Mouse (Mus musculus) liver, embryonic 11.5 days (tissue): ENCODE data around the gene Gm48552. TPM values are rescaled to one million over a fixed set of nuclear protein-coding genes. Genes with fewer than 3 reads are reported as not detected.

ENCODE experiments used
- ATAC-seq: fragments of 200-750 bp; cut with Nextera tagmentation; replicated peaks from 2 replicates; pipeline ENCODE4 v1.8.0; 2017; ENCODE audit warnings: moderate number of reproducible peaks, mild to moderate bottlenecking, moderate TSS enrichment, moderate library complexity; ENCODE audit not compliant: low FRiP score
- DNase-seq: peaks from one replicate; pipeline ENCODE4 v3.0.0-alpha.2; 2017; ENCODE audit warnings: low spot score
- H3K27ac ChIP-seq: fragments of 300-500 bp; sonication (generic); 2 replicates; pipeline ENCODE4 v1.5.1; 2014; ENCODE audit warnings: mild to moderate bottlenecking, low read depth, low read length, control low read depth
- H3K27me3 ChIP-seq: fragments of 300-500 bp; sonication (generic); replicated peaks from 2 replicates; pipeline ENCODE4 v1.6.1; 2014; ENCODE audit warnings: low read length, mixed read lengths; ENCODE audit not compliant: control insufficient read depth, insufficient read depth
- H3K36me3 ChIP-seq: fragments of 300-500 bp; sonication (generic); 2 replicates; pipeline ENCODE4 v1.6.1; 2014; ENCODE audit warnings: mild to moderate bottlenecking, low read length, moderate library complexity, mixed read lengths; ENCODE audit not compliant: control insufficient read depth, insufficient read depth
- H3K4me1 ChIP-seq: fragments of 300-500 bp; sonication (generic); replicated peaks from 2 replicates; pipeline ENCODE4 v1.6.1; 2014; ENCODE audit warnings: low read length, mixed read lengths; ENCODE audit not compliant: control insufficient read depth, insufficient read depth
- H3K4me2 ChIP-seq: fragments of 300-500 bp; sonication (generic); 2 replicates; pipeline ENCODE4 v1.6.1; 2014; ENCODE audit warnings: mild to moderate bottlenecking, control low read depth, moderate library complexity
- H3K4me3 ChIP-seq: fragments of 300-500 bp; sonication (generic); 2 replicates; pipeline ENCODE4 v1.5.1; 2014; ENCODE audit warnings: low read depth, low read length, control low read depth
- H3K9ac ChIP-seq: fragments of 300-500 bp; sonication (generic); 2 replicates; pipeline ENCODE4 v1.6.1; 2014; ENCODE audit warnings: low read depth, low read length, control low read depth
- H3K9me3 ChIP-seq: fragments of 300-500 bp; sonication (generic); 2 replicates; pipeline ENCODE4 v1.6.1; 2016; ENCODE audit warnings: low read length, inconsistent platforms, mixed read lengths; ENCODE audit not compliant: control insufficient read depth
- WGBS: fragments of 180-500 bp; shearing (Covaris S2); extraction: QIAGEN DNeasy Blood & Tissue Kit; methylation state at CpG from one replicate; pipeline ENCODE4 v1.1.7; 2014; 5-methylcytosine and 5-hydroxymethylcytosine counted together
- polyA plus RNA-seq: library from polyadenylated mRNA; unstranded; fragments of >200 nt; fragmentation: Nextera tagmentation; extraction: Ambion mirVana; gene quantifications from 2 replicates; pipeline ENCODE4 v1.2.1, GENCODE M21; 2014

The Gm48552 gene
- polyA plus RNA-seq, 1 experiment from 2014 or later, result 0.67 TPM

- Histone ChIP-seq H3K27me3 (no peaks in the 10 kb centered on the region), H3K4me2 (peak overlapping the region; percentile 80), H3K9ac (peak overlapping the region; percentile 68), H3K36me3 (peaks cover 14% of the 10 kb centered on the region), H3K4me3 (peak overlapping the region; percentile 92), H3K4me1 (peaks cover 42% of the 10 kb centered on the region), H3K27ac (peak overlapping the region; percentile 81), H3K9me3 (no peaks in the 10 kb centered on the region)
- under 1% methylated on average over 46 of the region's 46 CpGs for WGBS
- ATAC-seq, result peak; percentile 92
- peak; percentile 100 for DNase-seq
These were observed 10.1 kb upstream of the Gm48552 start for GRCm38 (mm10) chr10:81378553-81379182.

GRCm38 (mm10) chr10:81379183-81379553 is 9.6 kb upstream of the Gm48552 start:
- ATAC-seq (no peak), DNase-seq (no peak)
- peaks cover 42% of the 10 kb centered on the region for H3K4me1 ChIP-seq
- no peaks in the 10 kb centered on the region for H3K27me3 ChIP-seq
- H3K9ac ChIP-seq, result peak overlapping the region; percentile 68
- H3K9me3 ChIP-seq, result no peaks in the 10 kb centered on the region
- peak overlapping the region; percentile 92 for H3K4me3 ChIP-seq
- peaks cover 10% of the 10 kb centered on the region for H3K36me3 ChIP-seq
- peak overlapping the region; percentile 81 for H3K27ac ChIP-seq
- peak overlapping the region; percentile 80 for H3K4me2 ChIP-seq
- WGBS, result 55% methylated on average over 3 of the region's 3 CpGs

- H3K27ac ChIP-seq, result no peak overlapping the region
- WGBS, result 62% methylated on average over 6 of the region's 6 CpGs
- H3K4me1 ChIP-seq, result peaks cover 43% of the 10 kb centered on the region
- peak overlapping the region; percentile 1; the same call in 1 of the 2 replicates for H3K4me2 ChIP-seq
- no peak overlapping the region for H3K4me3 ChIP-seq
- H3K9ac ChIP-seq, result 0 out of 2 replicates have a peak overlapping the region, but pooled peaks have one; percentile 8
- H3K36me3 ChIP-seq, result peaks cover 10% of the 10 kb centered on the region
- H3K27me3 ChIP-seq, result no peaks in the 10 kb centered on the region
- DNase-seq (no peak), ATAC-seq (no peak)
- H3K9me3 ChIP-seq, result no peaks in the 10 kb centered on the region
These were observed 8.9 kb upstream of the Gm48552 start for GRCm38 (mm10) chr10:81379809-81380378.

GRCm38 (mm10) chr10:81382039-81382438 is 6.8 kb upstream of the Gm48552 start:
- Histone ChIP-seq H3K27ac (peak overlapping the region; percentile 78), H3K4me2 (peak overlapping the region; percentile 31), H3K4me1 (peaks cover 44% of the 10 kb centered on the region), H3K9me3 (no peaks in the 10 kb centered on the region), H3K4me3 (no peak overlapping the region), H3K36me3 (peaks cover 13% of the 10 kb centered on the region; the same call in 1 of the 2 replicates), H3K27me3 (no peaks in the 10 kb centered on the region), H3K9ac (peak overlapping the region; percentile 39)
- WGBS, result 35% methylated on average over 5 of the region's 5 CpGs
- ATAC-seq, result peak; percentile 47
- DNase-seq, result no peak

GRCm38 (mm10) chr10:81383802-81384604 is 4.8 kb upstream of the Gm48552 start, which contains the start of the genes Dohh and Gm48551:
Gene Dohh (plus strand): TSS chr10:81384428.
Gene Gm48551 (plus strand): TSS chr10:81384466.
- DNase-seq, result peak; percentile 98
- WGBS, result 6% methylated on average over 54 of the region's 54 CpGs
- Histone ChIP-seq H3K4me2 (peak within 1 kb of the TSS; percentile 94), H3K27me3 (no peaks in the 10 kb centered on the region), H3K36me3 (peaks cover 25% of the 10 kb centered on the region), H3K4me3 (peak within 1 kb of the TSS; percentile 78), H3K9ac (peak within 1 kb of the TSS; percentile 86), H3K4me1 (peaks cover 45% of the 10 kb centered on the region), H3K27ac (peak within 1 kb of the TSS; percentile 85), H3K9me3 (no peaks in the 10 kb centered on the region)
- ATAC-seq, result peak; percentile 86

GRCm38 (mm10) chr10:81384605-81384982 is 4.2 kb upstream of the Gm48552 start:
- Histone ChIP-seq H3K9ac (peak overlapping the region; percentile 86), H3K4me3 (peak overlapping the region; percentile 78), H3K4me1 (peaks cover 46% of the 10 kb centered on the region), H3K27ac (peak overlapping the region; percentile 85), H3K36me3 (peaks cover 25% of the 10 kb centered on the region), H3K4me2 (peak overlapping the region; percentile 94), H3K9me3 (no peaks in the 10 kb centered on the region), H3K27me3 (no peaks in the 10 kb centered on the region)
- ATAC-seq, result 0 out of 2 replicates have a peak, but pooled peaks have one; percentile 9
- no peak for DNase-seq
- under 1% methylated on average over 19 of the region's 19 CpGs for WGBS

- H3K4me2 ChIP-seq, result peak overlapping the region; percentile 94
- ATAC-seq (no peak), DNase-seq (no peak)
- H3K9me3 ChIP-seq, result no peaks in the 10 kb centered on the region
- 65% methylated on average over 22 of the region's 22 CpGs for WGBS
- peaks cover 25% of the 10 kb centered on the region for H3K36me3 ChIP-seq
- H3K4me3 ChIP-seq, result peak overlapping the region; percentile 78
- no peak overlapping the region for H3K27ac ChIP-seq
- H3K4me1 ChIP-seq, result peaks cover 43% of the 10 kb centered on the region
- no peaks in the 10 kb centered on the region for H3K27me3 ChIP-seq
- peak overlapping the region; percentile 86 for H3K9ac ChIP-seq
These were observed 3.0 kb upstream of the Gm48552 start for GRCm38 (mm10) chr10:81385603-81386306.

- Histone ChIP-seq H3K9ac (no peak overlapping the region), H3K9me3 (no peaks in the 10 kb centered on the region), H3K27me3 (no peaks in the 10 kb centered on the region), H3K4me2 (no peak overlapping the region), H3K4me3 (no peak overlapping the region), H3K27ac (no peak overlapping the region), H3K4me1 (peaks cover 28% of the 10 kb centered on the region), H3K36me3 (peaks cover 25% of the 10 kb centered on the region)
- WGBS, result 92% methylated on average over 20 of the region's 20 CpGs
- ATAC-seq (no peak), DNase-seq (no peak)
These were observed 1.1 kb upstream of the Gm48552 start for GRCm38 (mm10) chr10:81387716-81388115.
